In genomic region chr17:49489098-49489497, GRCm38 (mm10) we compare ENCODE assay signal across 12 mouse cellular contexts.
DNase-seq lines count a peak whose midpoint lies in the region; ATAC-seq and TF ChIP-seq lines count a peak whose summit lies in the region.
"Had no signal": no experiment of that assay in that cellular context is flagged by ENCODE, and none has a peak within 500 bp of the region (broad histone marks: within the 10 kb centered on the region; RNA-seq: fewer than 3 reads in every experiment).

No protein-coding gene starts in this region.

- H3K36me3 ChIP-seq in heart, embryonic 11.5 days (ENCODE audit: control insufficient read depth, insufficient read depth, low read length) = no peaks in the 10 kb centered on the region; the same call in 1 of the 2 replicates
- H3K36me3 ChIP-seq in myocyte (ENCODE audit: control insufficient read depth, insufficient read depth) = no peaks in the 10 kb centered on the region
- H3K36me3 ChIP-seq: hindbrain, embryonic 15.5 days had no signal

- H3K27me3 ChIP-seq in heart, embryonic 11.5 days (ENCODE audit: control insufficient read depth, insufficient read depth, low read length) = no peaks in the 10 kb centered on the region
- H3K27me3 ChIP-seq in myocyte (ENCODE audit: control insufficient read depth, insufficient read depth, insufficient read length) = no peaks in the 10 kb centered on the region
- H3K27me3 ChIP-seq: hindbrain, embryonic 15.5 days had no signal

- no peak overlapping the region for H3K9ac ChIP-seq in heart, embryonic 11.5 days (ENCODE audit: low read depth, low read length)
- H3K9ac ChIP-seq: hindbrain, embryonic 15.5 days had no signal

- no peak overlapping the region for H3ac ChIP-seq in myocyte (ENCODE audit: control insufficient read depth, insufficient read length)

- H3K9me3 ChIP-seq in heart, embryonic 11.5 days (replicated peaks; ENCODE audit: control insufficient read depth, low read length) = no peaks in the 10 kb centered on the region
- H3K9me3 ChIP-seq: hindbrain, embryonic 15.5 days had no signal

- H3K79me2 ChIP-seq in myocyte (ENCODE audit: control insufficient read depth, insufficient read depth) = no peaks in the 10 kb centered on the region

- H3K27ac ChIP-seq in gastrocnemius, adult 2 months = peak overlapping the region; percentile 57
- H3K27ac ChIP-seq in heart, embryonic 11.5 days (ENCODE audit: low read depth, low read length) = peak overlapping the region; percentile 58
- H3K27ac ChIP-seq: hindbrain, embryonic 15.5 days had no signal

- ATAC-seq in heart, embryonic 11.5 days (replicated peaks; ENCODE audit: insufficient number of reproducible peaks, low FRiP score, low TSS enrichment) = no peak

- TF ChIP-seq POLR2A in myocyte (IDR thresholded peaks at IDR 0.05; ENCODE audit: insufficient read length, low read depth) = no peak

- intact Hi-C loops in gastrocnemius, adult 2 months (cut with DNase I) = no loop called here

- TF ChIP-seq CTCF in gastrocnemius, adult 2 months (IDR thresholded peaks at IDR 0.05) = no peak

- peak; percentile 48 for DNase-seq in lung, postnatal 10 days
- no peak for DNase-seq in lung, postnatal 36 days
- peak; percentile 74 for DNase-seq in gastrocnemius, adult 2 months
- no peak for DNase-seq in cerebellum, postnatal 4 days (ENCODE audit: low spot score in 2 of 2)
- no peak for DNase-seq in cerebellum, adult 18-20 months
- DNase-seq in liver = no peak
- DNase-seq: adrenal gland, postnatal 10 days; lung, adult 2 months had no signal

- peaks cover 5% of the 10 kb centered on the region; the same call in 1 of the 2 replicates for H3K4me1 ChIP-seq in heart, embryonic 11.5 days (ENCODE audit: control insufficient read depth, insufficient read depth, low read length)
- H3K4me1 ChIP-seq: hindbrain, embryonic 15.5 days had no signal

- H3K4me3 ChIP-seq in gastrocnemius, adult 2 months = no peak overlapping the region
- no peak overlapping the region for H3K4me3 ChIP-seq in heart, embryonic 11.5 days (ENCODE audit: low read depth, low read length)
- H3K4me3 ChIP-seq in myocyte = no peak overlapping the region
- H3K4me3 ChIP-seq: erythroblast, embryonic 14.5 days; hindbrain, embryonic 15.5 days had no signal

- 32% methylated on average over 5 of the region's 5 CpGs for WGBS in heart, embryonic 11.5 days (ENCODE audit: insufficient replicate concordance)

- no peak overlapping the region for H3K4me2 ChIP-seq in heart, embryonic 11.5 days
- peak overlapping the region; percentile 58 for H3K4me2 ChIP-seq in myocyte (ENCODE audit: low read depth)
- H3K4me2 ChIP-seq: hindbrain, embryonic 15.5 days had no signal

TF ChIP-seq in myocyte, 11 proteins besides CTCF, POLR2A, EP300 and RAD21:
- no peak for TF ChIP-seq CEBPB (IDR thresholded peaks at IDR 0.05; ENCODE audit: insufficient read depth, poor library complexity, severe bottlenecking)
- peak; percentile 80 to 93 (median 89) for TF ChIP-seq MYOD1 (IDR thresholded peaks at IDR 0.05; ENCODE audit: control insufficient read depth in 1 of 3, insufficient read length in 2 of 3, low read depth in 2 of 3)
- peak; percentile 74 to 94 (median 85) for TF ChIP-seq MYOG (IDR thresholded peaks at IDR 0.05; ENCODE audit: control insufficient read depth in 1 of 3, insufficient read depth in 1 of 3, insufficient read length in 2 of 3, low read depth in 2 of 3)
- TF ChIP-seq MAX (IDR thresholded peaks at IDR 0.05; ENCODE audit: low read depth) = no peak
- no peak for TF ChIP-seq REST (IDR thresholded peaks at IDR 0.05; ENCODE audit: insufficient read depth, insufficient read length)

Comparison
In these comparisons a context has a peak if more than half of its experiments do, and no peak if none do; other contexts are left out.
1. DNase-seq: peak in lung, postnatal 10 days (single experiment) and gastrocnemius, adult 2 months (single experiment); none in lung, postnatal 36 days (single experiment), cerebellum, postnatal 4 days (0 of 2), cerebellum, adult 18-20 months (0 of 2) and liver (single experiment).